Mouse (Mus musculus): Measurements from ENCODE around the gene Cox4i2.

GRCm38 (mm10) chr2:152788892-152789421, 35.0 kb downstream of the Cox4i2 start:
- TF ChIP-seq CTCF (IDR thresholded peaks at IDR 0.05; ENCODE audit: low read depth, low read length) = no peak
- peak; percentile 88 for TF ChIP-seq TAL1 (conservative IDR thresholded peaks at IDR 0.05; ENCODE audit: low read depth, low read length)
- TF ChIP-seq GATA1 (IDR thresholded peaks at IDR 0.05; ENCODE audit: borderline replicate concordance, low read length) = no peak
- TF ChIP-seq POLR2AphosphoS5 (IDR thresholded peaks at IDR 0.05; ENCODE audit: insufficient replicate concordance, low read depth, low read length) = no peak
